Mouse (Mus musculus) midbrain, postnatal 0 days (tissue): ENCODE results near the gene Aif1. TPM values are rescaled to one million over a fixed set of nuclear protein-coding genes. Genes with fewer than 3 reads are reported as not detected.

Experiments used
- ATAC-seq: fragments of 200-750 bp; cut with Nextera tagmentation; 2 replicates; pipeline ENCODE4 v1.8.0; 2017; ENCODE audit warnings: moderate number of reproducible peaks, mild to moderate bottlenecking, moderate TSS enrichment, moderate library complexity; ENCODE audit not compliant: low FRiP score
- DNase-seq: peaks from one replicate; pipeline ENCODE4 v3.0.0-alpha.2; 2015; ENCODE audit warnings: low spot score
- H3K27ac ChIP-seq: fragments of 300-500 bp; sonication (generic); 2 replicates; pipeline ENCODE4 v1.5.1; 2014; ENCODE audit warnings: low read depth, mild to moderate bottlenecking, low read length, mixed read lengths
- H3K27me3 ChIP-seq: fragments of 300-500 bp; sonication (generic); 2 replicates; pipeline ENCODE4 v1.6.1; 2014; ENCODE audit warnings: low read length, control low read depth, mixed read lengths; ENCODE audit not compliant: insufficient read depth
- H3K36me3 ChIP-seq: fragments of 300-500 bp; sonication (generic); 2 replicates; pipeline ENCODE4 v1.6.1; 2014; ENCODE audit warnings: low read length, control low read depth, mixed read lengths; ENCODE audit not compliant: insufficient read depth
- H3K4me1 ChIP-seq: fragments of 300-500 bp; sonication (generic); 2 replicates; pipeline ENCODE4 v1.6.1; 2014; ENCODE audit warnings: mild to moderate bottlenecking, control low read depth, antibody characterized with exemption, low read length, mixed read lengths; ENCODE audit not compliant: insufficient read depth
- H3K4me2 ChIP-seq: fragments of 300-500 bp; sonication (generic); 2 replicates; pipeline ENCODE4 v1.6.1; 2014; ENCODE audit warnings: low read depth, mild to moderate bottlenecking, low read length, mixed read lengths; ENCODE audit not compliant: poor library complexity, severe bottlenecking
- H3K4me3 ChIP-seq: fragments of 300-500 bp; sonication (generic); 2 replicates; pipeline ENCODE4 v1.5.1; 2014; ENCODE audit warnings: low read depth, mild to moderate bottlenecking, low read length, moderate library complexity
- H3K9ac ChIP-seq: fragments of 300-500 bp; sonication (generic); replicated peaks from 2 replicates; pipeline ENCODE4 v1.6.1; 2014; ENCODE audit warnings: mild to moderate bottlenecking, low read length, moderate library complexity, mixed read lengths; ENCODE audit not compliant: poor library complexity, severe bottlenecking
- H3K9me3 ChIP-seq: fragments of 300-500 bp; sonication (generic); 2 replicates; pipeline ENCODE4 v1.6.1; 2016; ENCODE audit warnings: low read length, control low read depth
- CTCF ChIP-seq: IDR thresholded peaks from 2 replicates; pipeline ENCODE4 v1.5.1; 2016; ENCODE audit warnings: antibody characterized with exemption, mild to moderate bottlenecking
- WGBS: fragments of 180-500 bp; shearing (Covaris S2); extraction: QIAGEN DNeasy Blood & Tissue Kit; methylation state at CpG from one replicate; pipeline ENCODE4 v1.1.7; 2014; 5-methylcytosine and 5-hydroxymethylcytosine counted together
- polyA plus RNA-seq: library from polyadenylated mRNA; unstranded; fragments of >200 nt; fragmentation: Nextera tagmentation; extraction: Ambion mirVana; gene quantifications from 2 replicates; pipeline ENCODE4 v1.2.1, GENCODE M21; 2015
- total RNA-seq: library from RNA; depleted of rRNA; stranded (reverse); fragments of >200 nt; gene quantifications from 2 replicates; pipeline ENCODE4 v1.2.3, GENCODE M21; 2014

Gene Aif1
- total and polyA plus RNA-seq, 2 experiments from 2014 or later = 4.1 to 9.5 TPM

DNA sequence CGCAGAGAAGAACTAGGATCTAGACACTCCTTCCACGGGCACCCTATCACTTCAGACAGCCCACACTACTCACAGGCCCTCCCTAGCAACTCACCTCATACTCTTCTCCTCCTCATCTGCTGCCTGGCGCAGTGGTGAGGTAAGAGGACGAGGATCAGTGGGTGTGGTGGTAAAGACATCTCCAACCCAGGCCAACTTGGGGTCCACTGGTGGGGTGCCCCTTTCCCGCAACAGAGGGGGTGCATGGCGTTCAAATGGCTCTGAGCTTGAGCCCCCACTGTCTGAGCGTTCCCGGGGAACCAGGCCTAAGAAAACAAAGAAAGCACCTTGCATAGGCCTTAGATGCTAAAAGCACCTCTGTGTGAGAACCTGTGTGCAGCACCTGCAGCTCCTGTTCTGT, 18.6 kb downstream of the Aif1 start:
- ATAC-seq (no peak), DNase-seq (no peak)
- H3K36me3 ChIP-seq = peaks cover 99% of the 10 kb centered on the region
- peaks cover 3% of the 10 kb centered on the region; the same call in 1 of the 2 replicates for H3K4me1 ChIP-seq
- no peak overlapping the region for H3K4me2 ChIP-seq
- H3K27me3 ChIP-seq = no peaks in the 10 kb centered on the region
- H3K4me3 ChIP-seq = no peak overlapping the region
- no peak overlapping the region for H3K9ac ChIP-seq
- H3K9me3 ChIP-seq = no peaks in the 10 kb centered on the region
- no peak overlapping the region for H3K27ac ChIP-seq
- no peak for TF ChIP-seq CTCF
- 94% methylated on average over 8 of the region's 8 CpGs for WGBS

DNA sequence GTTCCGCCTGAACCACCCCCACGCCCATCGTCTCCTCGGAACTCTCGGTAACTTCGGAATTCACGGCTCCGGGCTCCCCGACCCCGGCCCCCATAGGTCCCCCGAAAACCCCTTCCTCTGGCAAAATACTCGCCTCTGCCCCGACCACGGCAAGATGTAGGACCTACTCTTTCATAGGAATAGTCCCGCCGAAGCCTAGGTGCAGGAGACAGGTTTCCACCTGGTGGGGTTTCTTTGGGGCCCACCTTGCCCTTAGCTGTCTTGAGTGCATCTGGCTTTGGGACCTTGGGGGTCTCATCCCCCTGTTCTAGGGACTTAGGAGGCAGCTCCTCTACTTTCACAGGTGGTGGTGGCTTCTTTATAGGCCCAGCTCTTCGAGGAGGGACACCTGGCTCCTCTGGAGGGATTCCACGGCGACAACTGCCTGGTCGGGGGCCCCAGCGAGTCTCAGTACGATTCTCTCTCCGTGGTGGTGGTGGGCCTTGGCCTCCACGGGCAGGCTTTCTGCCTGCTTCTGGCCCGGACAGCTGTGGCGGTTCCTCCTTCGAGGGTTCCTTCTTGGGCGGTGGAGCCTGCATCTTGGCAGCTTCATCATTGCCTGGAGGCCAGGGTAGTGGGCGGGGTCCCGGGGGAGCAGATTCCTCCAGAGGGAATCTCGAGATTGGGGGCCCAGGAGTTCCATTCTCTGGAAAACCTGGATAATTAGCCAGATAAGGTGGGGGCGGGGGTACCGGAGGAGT, 19.2 kb downstream of the Aif1 start:
- WGBS = 91% methylated on average over 33 of the region's 33 CpGs
- H3K9ac ChIP-seq = no peak overlapping the region
- DNase-seq (no peak), ATAC-seq (no peak)
- no peak overlapping the region for H3K4me2 ChIP-seq
- no peak for TF ChIP-seq CTCF
- peaks cover 97% of the 10 kb centered on the region for H3K36me3 ChIP-seq
- no peaks in the 10 kb centered on the region for H3K9me3 ChIP-seq
- H3K27ac ChIP-seq = no peak overlapping the region
- no peak overlapping the region for H3K4me3 ChIP-seq
- H3K4me1 ChIP-seq = no peaks in the 10 kb centered on the region
- H3K27me3 ChIP-seq = no peaks in the 10 kb centered on the region

- Histone ChIP-seq H3K9me3 (no peaks in the 10 kb centered on the region), H3K27me3 (no peaks in the 10 kb centered on the region), H3K36me3 (peaks cover 93% of the 10 kb centered on the region), H3K4me1 (no peaks in the 10 kb centered on the region), H3K4me3 (no peak overlapping the region), H3K27ac (no peak overlapping the region), H3K4me2 (no peak overlapping the region), H3K9ac (no peak overlapping the region)
- DNase-seq = no peak
- no peak for ATAC-seq
- TF ChIP-seq CTCF = no peak
- WGBS = 93% methylated on average over 12 of the region's 12 CpGs
Observed at GRCm38 (mm10) chr17:35155451-35155850, 20.4 kb downstream of the Aif1 start.

- DNase-seq = no peak
- no peaks in the 10 kb centered on the region for H3K27me3 ChIP-seq
- 71% methylated on average over 7 of the region's 7 CpGs for WGBS
- no peak overlapping the region for H3K27ac ChIP-seq
- no peak for ATAC-seq
- no peaks in the 10 kb centered on the region for H3K4me1 ChIP-seq
- TF ChIP-seq CTCF = no peak
- H3K4me2 ChIP-seq = no peak overlapping the region
- H3K9me3 ChIP-seq = no peaks in the 10 kb centered on the region
- H3K4me3 ChIP-seq = no peak overlapping the region
- H3K9ac ChIP-seq = no peak overlapping the region
- H3K36me3 ChIP-seq = peaks cover 93% of the 10 kb centered on the region
Observed at GRCm38 (mm10) chr17:35154616-35155015, 21.3 kb downstream of the Aif1 start.

- H3K4me1 ChIP-seq = no peaks in the 10 kb centered on the region
- no peak overlapping the region for H3K27ac ChIP-seq
- H3K4me2 ChIP-seq = no peak overlapping the region
- H3K4me3 ChIP-seq = no peak overlapping the region
- no peak for TF ChIP-seq CTCF
- DNase-seq (no peak), ATAC-seq (no peak)
- H3K36me3 ChIP-seq = peaks cover 93% of the 10 kb centered on the region
- H3K9ac ChIP-seq = no peak overlapping the region
- WGBS = 90% methylated on average over 4 of the region's 4 CpGs
- H3K27me3 ChIP-seq = no peaks in the 10 kb centered on the region
- no peaks in the 10 kb centered on the region for H3K9me3 ChIP-seq
Observed at GRCm38 (mm10) chr17:35153931-35154330, 21.9 kb downstream of the Aif1 start.

- Histone ChIP-seq H3K4me1 (no peaks in the 10 kb centered on the region), H3K27me3 (no peaks in the 10 kb centered on the region), H3K36me3 (peaks cover 85% of the 10 kb centered on the region), H3K27ac (no peak overlapping the region), H3K9me3 (no peaks in the 10 kb centered on the region), H3K4me3 (no peak overlapping the region), H3K9ac (no peak overlapping the region), H3K4me2 (no peak overlapping the region)
- DNase-seq (no peak), ATAC-seq (no peak)
- TF ChIP-seq CTCF = no peak
- WGBS = 87% methylated on average over 9 of the region's 9 CpGs
Observed at GRCm38 (mm10) chr17:35153077-35153476, 22.8 kb downstream of the Aif1 start.
